Comparison of ENCODE assay signal across 10 mouse cellular contexts in the genomic region with DNA sequence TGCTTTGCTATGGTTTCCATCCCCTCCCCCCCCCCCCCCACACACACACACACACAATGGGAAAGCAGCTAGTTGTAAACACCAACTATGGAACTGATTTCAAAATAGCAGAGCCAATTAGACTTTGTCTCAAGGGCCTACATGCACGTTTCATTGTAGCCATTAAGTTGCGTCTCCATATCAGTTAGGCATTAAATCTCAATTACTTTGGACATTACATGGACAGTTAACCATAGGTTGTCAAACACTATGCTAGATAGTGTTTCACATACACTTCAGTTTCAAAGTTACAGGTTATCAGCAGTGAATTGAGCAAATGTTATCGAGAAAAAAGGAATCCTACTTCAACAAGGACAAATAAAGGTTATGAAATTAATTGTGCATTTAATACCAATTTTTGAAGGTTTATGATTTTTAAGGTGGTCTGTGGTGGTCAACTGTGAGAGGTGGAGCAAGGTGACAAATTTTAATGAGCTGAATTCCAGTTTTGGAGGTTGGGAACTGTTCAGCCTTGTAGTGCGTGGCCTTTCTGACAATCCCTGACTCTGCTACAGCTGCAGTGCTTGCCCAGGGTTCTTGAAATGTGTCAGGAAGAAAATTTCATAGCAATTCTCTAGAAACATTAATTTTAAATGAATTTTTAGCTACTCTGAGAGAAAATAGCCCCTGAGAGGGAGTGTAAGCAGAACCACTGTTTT.
A peak's percentile ranks its signal among the peaks of the same experiment; 100 is the strongest.
DNase-seq lines count a peak whose midpoint lies in the region; ATAC-seq and TF ChIP-seq lines count a peak whose summit lies in the region.
"Had no signal": no experiment of that assay in that cellular context is flagged by ENCODE, and none has a peak within 500 bp of the region (broad histone marks: within the 10 kb centered on the region; RNA-seq: fewer than 3 reads in every experiment).

No protein-coding gene starts in this region.

- 0 out of 2 replicates have a peak overlapping the region, but pooled peaks have one; percentile 16 for H3K9ac ChIP-seq in heart, embryonic 11.5 days (ENCODE audit: low read depth, low read length)
- H3K9ac ChIP-seq in heart, adult 2 months (ENCODE audit: low read depth, low read length), result no peak overlapping the region
- H3K9ac ChIP-seq in hindbrain, embryonic 12.5 days, result no peak overlapping the region

- no peaks in the 10 kb centered on the region for H3K9me3 ChIP-seq in heart, embryonic 11.5 days (replicated peaks; ENCODE audit: control insufficient read depth, low read length)
- H3K9me3 ChIP-seq in hindbrain, embryonic 12.5 days (replicated peaks), result no peaks in the 10 kb centered on the region
- H3K9me3 ChIP-seq in midbrain, embryonic 10.5 days (replicated peaks), result no peaks in the 10 kb centered on the region

- no peak for ATAC-seq in heart, embryonic 11.5 days (replicated peaks; ENCODE audit: insufficient number of reproducible peaks, low FRiP score, low TSS enrichment)
- peak; percentile 43 for ATAC-seq in hindbrain, embryonic 12.5 days (ENCODE audit: low FRiP score)

- no peak for TF ChIP-seq EP300 in heart, adult 2 months (IDR thresholded peaks at IDR 0.05; ENCODE audit: insufficient read depth, low read depth, low read length)

- H3K4me2 ChIP-seq in heart, embryonic 11.5 days, result peak overlapping the region; percentile 65
- peak overlapping the region; percentile 53 for H3K4me2 ChIP-seq in hindbrain, embryonic 12.5 days (replicated peaks)

- H3K36me3 ChIP-seq in heart, embryonic 11.5 days (ENCODE audit: control insufficient read depth, insufficient read depth, low read length), result no peaks in the 10 kb centered on the region
- no peaks in the 10 kb centered on the region for H3K36me3 ChIP-seq in heart, adult 2 months (ENCODE audit: control insufficient read depth, insufficient read depth, low read length)
- no peaks in the 10 kb centered on the region for H3K36me3 ChIP-seq in hindbrain, embryonic 12.5 days
- H3K36me3 ChIP-seq in midbrain, embryonic 10.5 days, result no peaks in the 10 kb centered on the region

- intact Hi-C loops in heart, adult 2 months (cut with DNase I), result no loop called here

- peak overlapping the region; percentile 40 for H3K4me3 ChIP-seq in heart, embryonic 11.5 days (ENCODE audit: low read depth, low read length)
- no peak overlapping the region for H3K4me3 ChIP-seq in heart, adult 2 months
- peak overlapping the region; percentile 35 for H3K4me3 ChIP-seq in cortical plate, adult 2 months (ENCODE audit: insufficient read depth, low read length)
- peak overlapping the region; percentile 32 for H3K4me3 ChIP-seq in hindbrain, embryonic 12.5 days
- H3K4me3 ChIP-seq in midbrain, embryonic 10.5 days, result peak overlapping the region; percentile 48

- WGBS in heart, embryonic 11.5 days (ENCODE audit: insufficient replicate concordance), result 80% methylated on average over 4 of the region's 4 CpGs
- 88% methylated on average over 4 of the region's 4 CpGs for WGBS in heart, adult 2 months
- WGBS in hindbrain, embryonic 12.5 days, result 78% methylated on average over 4 of the region's 4 CpGs
- 93% methylated on average over 4 of the region's 4 CpGs for WGBS in midbrain, embryonic 10.5 days

- no peaks in the 10 kb centered on the region for H3K4me1 ChIP-seq in heart, embryonic 11.5 days (ENCODE audit: control insufficient read depth, insufficient read depth, low read length)
- H3K4me1 ChIP-seq in heart, adult 2 months (ENCODE audit: control insufficient read depth, insufficient read depth, low read length), result no peaks in the 10 kb centered on the region
- no peaks in the 10 kb centered on the region for H3K4me1 ChIP-seq in cortical plate, adult 2 months (ENCODE audit: control insufficient read depth, insufficient read depth, low read length)
- 0 out of 2 replicates have a peak, but pooled peaks cover 4% of the 10 kb centered on the region for H3K4me1 ChIP-seq in hindbrain, embryonic 12.5 days
- peaks cover 6% of the 10 kb centered on the region; the same call in 1 of the 2 replicates for H3K4me1 ChIP-seq in midbrain, embryonic 10.5 days

- H3K79me2 ChIP-seq in heart, adult 2 months (replicated peaks; ENCODE audit: control insufficient read depth, insufficient read depth, low read length), result no peaks in the 10 kb centered on the region

- H3K27me3 ChIP-seq in heart, embryonic 11.5 days (ENCODE audit: control insufficient read depth, insufficient read depth, low read length), result no peaks in the 10 kb centered on the region
- no peaks in the 10 kb centered on the region for H3K27me3 ChIP-seq in heart, adult 2 months (ENCODE audit: control insufficient read depth, insufficient read depth, low read length)
- H3K27me3 ChIP-seq in hindbrain, embryonic 12.5 days, result no peaks in the 10 kb centered on the region
- no peaks in the 10 kb centered on the region for H3K27me3 ChIP-seq in midbrain, embryonic 10.5 days (ENCODE audit: low read depth, poor library complexity, severe bottlenecking)

- TF ChIP-seq CTCF in heart, adult 2 months (IDR thresholded peaks at IDR 0.05), result no peak
- TF ChIP-seq CTCF in cortical plate, adult 2 months (IDR thresholded peaks at IDR 0.05; ENCODE audit: extremely low read depth, insufficient read depth, low read length), result no peak

- no peak for TF ChIP-seq POLR2A in heart, adult 2 months (IDR thresholded peaks at IDR 0.05; ENCODE audit: insufficient read depth, low read depth, low read length)
- TF ChIP-seq POLR2A in cortical plate, adult 2 months (IDR thresholded peaks at IDR 0.05; ENCODE audit: extremely low read depth, insufficient read depth, low read length), result no peak

- H3K27ac ChIP-seq in heart, embryonic 11.5 days (ENCODE audit: low read depth, low read length), result no peak overlapping the region
- no peak overlapping the region for H3K27ac ChIP-seq in heart, adult 2 months
- H3K27ac ChIP-seq in cortical plate, adult 2 months (ENCODE audit: insufficient read depth, low read length), result no peak overlapping the region
- no peak overlapping the region for H3K27ac ChIP-seq in hindbrain, embryonic 12.5 days
- H3K27ac ChIP-seq in midbrain, embryonic 10.5 days (replicated peaks), result peak overlapping the region; percentile 49; the same call in 1 of the 2 replicates

- no peak for DNase-seq in heart, adult 2 months
- no peak for DNase-seq in midbrain, embryonic 10.5 days (ENCODE audit: low spot score)
- DNase-seq in cerebellum, postnatal 4 days (ENCODE audit: low spot score in 2 of 2), result no peak
- no peak for DNase-seq in thymus, adult 18-20 months
- no peak for DNase-seq in retina, embryonic 14.5 days (ENCODE audit: low spot score)
- DNase-seq: kidney, adult 2 months; lung, postnatal 4 days had no signal
